Mouse (Mus musculus): ENCODE measurements at regions not wholly inside any gene's neighbourhood (a gene's known extent, or its start where the extent isn't known, plus 50 kb on each side); places are given as distances from the start of the nearest gene placed in this dataset.

- 90% methylated on average over 11 of the region's 11 CpGs for WGBS
Measured at GRCm38 (mm10) chr19:14681306-14681705, 83.5 kb upstream of the Tle4 start.

GRCm38 (mm10) chr19:14679776-14680175 is 81.9 kb upstream of the Tle4 start:
- Histone ChIP-seq H3K27ac (ENCODE audit: insufficient read depth, low read length) (no peak overlapping the region), H3K4me1 (ENCODE audit: control insufficient read depth, insufficient read depth, low read length) (no peaks in the 10 kb centered on the region), H3K27me3 (ENCODE audit: control insufficient read depth, insufficient read depth, low read length) (no peaks in the 10 kb centered on the region), H3K4me3 (replicated peaks; ENCODE audit: insufficient read depth, low read depth, low read length) (no peak overlapping the region)
- no peak for DNase-seq
- no peak for TF ChIP-seq CTCF (IDR thresholded peaks at IDR 0.05; ENCODE audit: borderline replicate concordance, insufficient read depth, low read depth, low read length)
- TF ChIP-seq POLR2A (IDR thresholded peaks at IDR 0.05; ENCODE audit: borderline replicate concordance, insufficient read depth, low read length), result no peak
- WGBS, result 93% methylated on average over 2 of the region's 2 CpGs

More at GRCm38 (mm10) chr19:14681306-14681705, 83.5 kb upstream of the Tle4 start:
- Histone ChIP-seq H3K27me3 (ENCODE audit: control insufficient read depth, insufficient read depth, low read length) (no peaks in the 10 kb centered on the region), H3K4me3 (replicated peaks; ENCODE audit: insufficient read depth, low read depth, low read length) (no peak overlapping the region), H3K4me1 (ENCODE audit: control insufficient read depth, insufficient read depth, low read length) (no peaks in the 10 kb centered on the region), H3K27ac (ENCODE audit: insufficient read depth, low read length) (no peak overlapping the region)
- TF ChIP-seq CTCF (IDR thresholded peaks at IDR 0.05; ENCODE audit: borderline replicate concordance, insufficient read depth, low read depth, low read length) (no peak), POLR2A (IDR thresholded peaks at IDR 0.05; ENCODE audit: borderline replicate concordance, insufficient read depth, low read length) (no peak)
- DNase-seq, result no peak

GRCm38 (mm10) chr19:14678584-14678983 is 80.7 kb upstream of the Tle4 start:
- WGBS, result 94% methylated on average over 4 of the region's 4 CpGs
- Histone ChIP-seq H3K27ac (ENCODE audit: insufficient read depth, low read length) (no peak overlapping the region), H3K4me1 (ENCODE audit: control insufficient read depth, insufficient read depth, low read length) (no peaks in the 10 kb centered on the region), H3K4me3 (replicated peaks; ENCODE audit: insufficient read depth, low read depth, low read length) (no peak overlapping the region), H3K27me3 (ENCODE audit: control insufficient read depth, insufficient read depth, low read length) (no peaks in the 10 kb centered on the region)
- no peak for DNase-seq
- TF ChIP-seq POLR2A (IDR thresholded peaks at IDR 0.05; ENCODE audit: borderline replicate concordance, insufficient read depth, low read length) (no peak), CTCF (IDR thresholded peaks at IDR 0.05; ENCODE audit: borderline replicate concordance, insufficient read depth, low read depth, low read length) (no peak)

- no peaks in the 10 kb centered on the region for H3K4me1 ChIP-seq (ENCODE audit: control insufficient read depth, insufficient read depth, low read length)
- DNase-seq, result no peak
Measured at GRCm38 (mm10) chr19:14676929-14677328, 79.1 kb upstream of the Tle4 start.

GRCm38 (mm10) chr19:14670821-14671104 is 72.9 kb upstream of the Tle4 start:
- DNase-seq, result no peak
- no peaks in the 10 kb centered on the region for H3K27me3 ChIP-seq (ENCODE audit: control insufficient read depth, insufficient read depth, low read length)
- H3K4me3 ChIP-seq (replicated peaks; ENCODE audit: insufficient read depth, low read depth, low read length), result no peak overlapping the region
- TF ChIP-seq CTCF (IDR thresholded peaks at IDR 0.05; ENCODE audit: borderline replicate concordance, insufficient read depth, low read depth, low read length) (no peak), POLR2A (IDR thresholded peaks at IDR 0.05; ENCODE audit: borderline replicate concordance, insufficient read depth, low read length) (no peak)
- no peak overlapping the region for H3K27ac ChIP-seq (ENCODE audit: insufficient read depth, low read length)
- H3K4me1 ChIP-seq (ENCODE audit: control insufficient read depth, insufficient read depth, low read length), result no peaks in the 10 kb centered on the region

More at GRCm38 (mm10) chr19:14676929-14677328, 79.1 kb upstream of the Tle4 start:
- H3K27ac ChIP-seq (ENCODE audit: insufficient read depth, low read length), result no peak overlapping the region
- H3K27me3 ChIP-seq (ENCODE audit: control insufficient read depth, insufficient read depth, low read length), result no peaks in the 10 kb centered on the region
- no peak overlapping the region for H3K4me3 ChIP-seq (replicated peaks; ENCODE audit: insufficient read depth, low read depth, low read length)
- no peak for TF ChIP-seq CTCF (IDR thresholded peaks at IDR 0.05; ENCODE audit: borderline replicate concordance, insufficient read depth, low read depth, low read length)
- no peak for TF ChIP-seq POLR2A (IDR thresholded peaks at IDR 0.05; ENCODE audit: borderline replicate concordance, insufficient read depth, low read length)
- WGBS, result 57% methylated on average over 2 of the region's 2 CpGs

- WGBS, result 51% methylated on average over 13 of the region's 13 CpGs
Measured at GRCm38 (mm10) chr19:14670078-14670820, 72.4 kb upstream of the Tle4 start.

GRCm38 (mm10) chr19:14668512-14669181 is 70.8 kb upstream of the Tle4 start:
- no peak for DNase-seq
- no peak for TF ChIP-seq POLR2A (IDR thresholded peaks at IDR 0.05; ENCODE audit: borderline replicate concordance, insufficient read depth, low read length)
- TF ChIP-seq CTCF (IDR thresholded peaks at IDR 0.05; ENCODE audit: borderline replicate concordance, insufficient read depth, low read depth, low read length), result no peak
- Histone ChIP-seq H3K27ac (ENCODE audit: insufficient read depth, low read length) (no peak overlapping the region), H3K4me1 (ENCODE audit: control insufficient read depth, insufficient read depth, low read length) (no peaks in the 10 kb centered on the region), H3K4me3 (replicated peaks; ENCODE audit: insufficient read depth, low read depth, low read length) (no peak overlapping the region), H3K27me3 (ENCODE audit: control insufficient read depth, insufficient read depth, low read length) (no peaks in the 10 kb centered on the region)
- 96% methylated on average over 4 of the region's 4 CpGs for WGBS

More at GRCm38 (mm10) chr19:14670078-14670820, 72.4 kb upstream of the Tle4 start:
- Histone ChIP-seq H3K4me3 (replicated peaks; ENCODE audit: insufficient read depth, low read depth, low read length) (no peak overlapping the region), H3K27ac (ENCODE audit: insufficient read depth, low read length) (no peak overlapping the region), H3K4me1 (ENCODE audit: control insufficient read depth, insufficient read depth, low read length) (no peaks in the 10 kb centered on the region), H3K27me3 (ENCODE audit: control insufficient read depth, insufficient read depth, low read length) (no peaks in the 10 kb centered on the region)
- DNase-seq, result no peak
- TF ChIP-seq POLR2A (IDR thresholded peaks at IDR 0.05; ENCODE audit: borderline replicate concordance, insufficient read depth, low read length), result no peak
- TF ChIP-seq CTCF (IDR thresholded peaks at IDR 0.05; ENCODE audit: borderline replicate concordance, insufficient read depth, low read depth, low read length), result no peak

All from cerebellum, adult 2 months (tissue).